Mouse (Mus musculus) C2C12 (cell line): ENCODE measurements around the gene Olfr1046.

Experiments
- CEBPB ChIP-seq: IDR thresholded peaks from one replicate; pipeline ENCODE4 v1.6.1; 2011; ENCODE audit warnings: low read depth, mild to moderate bottlenecking, control low read depth, moderate library complexity
- CTCF ChIP-seq: IDR thresholded peaks from one replicate; pipeline ENCODE4 v1.5.1; 2011; ENCODE audit not compliant: control insufficient read depth, insufficient read depth, insufficient read length
- FOSL1 ChIP-seq: IDR thresholded peaks from one replicate; pipeline ENCODE4 v1.8.0; 2011; ENCODE audit warnings: mild to moderate bottlenecking, low read length; ENCODE audit not compliant: poor library complexity, insufficient read depth, severe bottlenecking
- MAX ChIP-seq: IDR thresholded peaks from one replicate; pipeline ENCODE4 v1.6.1; 2011; ENCODE audit warnings: mild to moderate bottlenecking, control low read depth
- MYOD1 ChIP-seq: IDR thresholded peaks from one replicate; pipeline ENCODE4 v1.6.1; 2011; ENCODE audit warnings: low read depth; ENCODE audit not compliant: control insufficient read depth, insufficient read length
- MYOG ChIP-seq: IDR thresholded peaks from one replicate; pipeline ENCODE4 v1.6.1; 2011; ENCODE audit not compliant: control insufficient read depth, insufficient read length; ENCODE audit errors: extremely low read depth
- USF1 ChIP-seq: IDR thresholded peaks from one replicate; pipeline ENCODE4 v1.6.1; 2011; ENCODE audit warnings: low read depth, mild to moderate bottlenecking, control low read depth, moderate library complexity

DNA sequence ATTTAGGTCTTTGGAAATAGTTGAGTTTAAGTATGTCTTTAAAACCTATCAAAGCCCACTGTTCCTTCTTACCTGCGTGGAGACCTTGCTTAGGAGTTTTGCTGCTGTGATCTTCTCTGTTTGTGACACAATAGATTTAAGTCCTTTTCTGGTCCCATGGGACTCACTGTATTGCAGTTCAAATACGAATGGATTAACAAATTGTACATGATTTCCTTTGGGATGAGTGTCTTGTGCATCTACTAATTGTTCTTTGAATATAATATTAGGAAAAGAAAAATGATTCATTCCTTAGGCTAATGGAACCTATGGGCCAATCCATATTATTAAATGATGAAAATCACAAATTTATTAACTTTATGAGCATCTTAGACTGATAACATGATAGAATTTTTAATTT is at the start of gene Olfr1046:
- TF ChIP-seq CTCF = no peak
- TF ChIP-seq USF1 = no peak
- TF ChIP-seq MYOG = no peak
- TF ChIP-seq CEBPB = no peak
- no peak for TF ChIP-seq FOSL1
- no peak for TF ChIP-seq MAX
- TF ChIP-seq MYOD1 = no peak
